Mouse (Mus musculus) mouse embryonic stem cell (cell line): ENCODE measurements around the gene Ugt1a9.
"Not testable (repeated sequence)": the region's sequence is repeated elsewhere in the genome, so short reads cannot be mapped to it uniquely, and the experiment has no call there.

Experiments used
- in situ Hi-C, 2 experiments: fragments of 300-500 bp; cut with MboI; formaldehyde crosslinking; loops; 1 replicate in 1 of 2; 3 replicates in 1 of 2; pipeline ENCODE4 v1.14.3; 2019 to 2020; ENCODE audit warnings: low sequenced_read_pairs in 2 of 2, low pct_unique_long_range_greater_than_20kb in 1 of 2, mixed read lengths in 1 of 2; ENCODE audit not compliant: unreplicated experiment in 1 of 2

Gene Ugt1a9

DNA sequence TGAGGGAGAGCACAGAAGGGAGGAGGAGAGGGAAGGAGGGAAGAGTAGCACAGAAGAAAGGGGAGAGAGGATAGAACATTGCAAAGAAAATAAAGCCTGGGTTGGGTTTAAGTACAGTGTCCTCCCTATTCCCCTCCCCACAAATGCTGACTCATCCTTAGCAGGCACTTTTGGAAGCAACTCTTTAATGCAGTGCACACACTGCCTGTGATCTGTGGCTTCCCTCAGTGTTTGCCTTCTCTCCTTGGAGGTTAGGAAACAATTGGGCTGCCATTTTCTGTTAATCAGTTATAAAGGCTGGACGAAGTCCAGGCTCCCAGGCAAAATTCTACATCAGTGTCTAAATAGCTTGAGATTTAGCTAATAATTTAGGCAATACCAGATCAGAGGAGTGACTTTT lies 69.9 kb downstream of the Ugt1a9 start:
- in situ Hi-C loops = not testable (repeated sequence)

DNA sequence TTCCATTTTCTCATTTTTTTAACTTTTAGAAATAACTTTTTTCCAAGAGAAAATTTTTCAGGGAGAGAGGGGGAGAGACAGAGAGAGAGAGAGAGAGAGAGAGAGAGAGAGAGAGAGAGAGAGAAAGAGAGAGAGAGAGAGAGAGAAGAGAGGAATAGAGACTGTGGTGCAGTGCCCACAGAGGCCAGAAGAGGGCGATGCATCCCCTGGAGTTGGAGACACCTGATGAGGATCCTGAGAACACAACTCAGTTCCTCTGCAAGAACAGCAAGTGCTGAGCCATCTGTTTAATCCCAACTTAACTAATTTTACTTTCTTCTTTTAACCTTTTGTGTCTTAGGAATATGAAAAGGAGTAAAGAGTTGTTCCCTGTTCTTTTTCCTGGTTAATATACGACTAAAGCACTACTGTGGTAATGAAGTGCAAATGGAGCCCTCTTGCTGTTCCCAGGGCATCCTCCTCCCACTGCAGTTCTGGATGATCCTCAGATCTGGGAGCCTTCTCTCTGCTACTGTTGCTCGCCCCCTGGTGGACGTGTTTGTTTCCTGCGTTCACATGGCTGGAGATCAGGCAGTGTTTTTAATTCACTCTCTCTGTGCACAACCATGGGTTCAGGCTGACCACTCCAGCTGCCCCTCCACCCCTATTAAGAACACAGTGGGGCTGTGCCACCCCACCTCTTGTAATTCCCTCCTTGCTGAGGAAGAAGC lies 73.5 kb downstream of the Ugt1a9 start:
- in situ Hi-C loops = not testable (repeated sequence)

DNA sequence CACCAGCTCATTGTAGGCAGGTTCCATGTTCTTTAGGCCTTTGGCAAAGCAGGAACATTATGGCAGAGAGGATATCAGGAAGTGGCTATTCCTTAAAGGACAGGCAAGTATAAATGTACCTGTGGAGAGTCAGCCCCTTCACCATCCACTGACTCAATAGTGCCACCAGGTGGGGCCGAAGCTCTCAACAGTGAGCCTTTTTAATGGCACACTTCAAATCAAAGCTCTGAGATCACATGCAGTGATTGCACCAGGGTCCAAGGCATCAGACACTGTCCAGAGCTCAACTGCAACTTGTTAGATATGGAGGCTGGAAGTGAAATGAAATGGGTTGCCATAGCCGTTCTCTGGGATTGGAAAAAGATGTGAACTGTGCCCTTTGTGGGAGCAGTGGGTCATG lies 74.7 kb downstream of the Ugt1a9 start:
- in situ Hi-C loops = not testable (repeated sequence)

DNA sequence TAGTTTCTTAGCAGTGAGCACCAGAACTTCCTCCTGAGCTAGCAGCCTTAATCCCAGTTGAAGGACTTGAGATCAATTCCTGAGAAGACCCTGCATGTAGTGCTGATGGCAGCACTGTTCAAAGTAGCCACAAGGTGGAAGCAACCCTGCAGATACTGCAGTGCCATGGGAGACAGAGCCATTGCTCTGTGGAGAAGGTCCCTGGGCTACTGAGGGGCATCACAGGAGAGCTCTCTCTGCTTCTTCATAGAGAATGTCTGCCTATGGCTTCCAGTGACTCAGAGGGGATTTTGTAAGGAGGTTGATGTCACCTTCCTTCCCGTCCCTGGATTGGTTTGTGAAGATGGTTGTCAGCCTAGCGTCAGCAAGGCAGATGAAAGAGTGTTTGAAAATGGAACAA lies 79.5 kb downstream of the Ugt1a9 start:
- in situ Hi-C loops = not testable (repeated sequence)

DNA sequence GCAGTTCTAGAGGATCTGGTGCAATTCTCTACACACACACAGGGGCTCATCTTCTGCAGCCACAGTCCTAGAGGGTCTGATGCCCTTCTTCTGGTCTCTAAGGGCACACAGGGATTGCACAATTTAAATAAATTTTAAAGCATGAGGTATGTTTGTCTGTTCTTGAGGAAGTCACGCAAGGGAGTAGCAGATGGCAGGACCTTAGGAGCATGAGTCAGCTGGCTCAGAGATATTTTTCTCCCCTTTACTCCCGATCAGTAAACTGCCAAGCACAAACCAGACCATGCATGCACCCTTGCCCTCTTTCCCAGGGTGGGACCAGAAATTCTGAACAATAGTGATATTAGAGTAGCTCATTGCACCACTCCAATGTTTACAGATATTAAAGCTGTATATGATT lies 87.8 kb downstream of the Ugt1a9 start:
- in situ Hi-C loops = no loop called here

DNA sequence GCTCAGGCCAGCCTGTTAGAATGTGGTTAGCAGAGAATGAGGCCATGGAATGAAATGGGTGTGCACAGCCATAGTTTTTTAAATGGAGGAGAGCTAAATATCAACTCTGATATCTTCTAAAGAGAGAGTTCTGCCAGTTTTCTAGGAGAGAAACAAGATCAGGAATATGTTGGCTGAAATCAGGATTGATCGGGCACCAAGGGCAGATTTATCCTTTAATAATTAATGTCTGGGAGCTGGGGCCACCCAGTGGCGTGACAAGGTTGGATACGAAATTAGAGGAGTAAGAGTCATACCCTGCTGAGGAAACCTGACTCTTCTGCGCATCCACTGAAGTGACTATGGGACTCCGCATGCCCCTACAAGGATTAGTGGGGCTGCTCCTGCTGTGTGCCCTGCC lies 95.1 kb downstream of the Ugt1a9 start, which contains the start of gene Ugt1a5:
Gene Ugt1a5, plus strand, starts transcription at position 302 of the 400 bp plus-strand sequence.
- in situ Hi-C loops = no loop called here

DNA sequence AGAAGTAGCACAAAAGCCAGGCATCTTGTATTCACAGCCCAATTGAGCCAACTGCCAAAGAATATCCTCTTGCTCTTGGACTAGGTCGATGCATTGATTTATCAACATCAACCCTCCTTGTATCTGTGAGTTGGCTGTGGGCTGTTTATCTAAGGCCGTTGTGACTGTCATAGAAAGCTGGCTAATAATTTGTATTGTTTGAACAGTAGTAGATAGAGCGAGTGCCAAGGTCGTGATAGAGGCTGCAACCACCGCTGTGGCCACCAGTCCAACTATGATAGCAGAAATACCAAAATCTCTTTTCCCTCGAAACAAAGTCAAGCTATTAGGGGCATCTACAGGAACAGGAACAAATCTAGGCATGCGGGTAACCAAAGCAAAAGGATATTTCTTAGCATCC lies 101.6 kb downstream of the Ugt1a9 start:
- in situ Hi-C loops = not testable (repeated sequence)

DNA sequence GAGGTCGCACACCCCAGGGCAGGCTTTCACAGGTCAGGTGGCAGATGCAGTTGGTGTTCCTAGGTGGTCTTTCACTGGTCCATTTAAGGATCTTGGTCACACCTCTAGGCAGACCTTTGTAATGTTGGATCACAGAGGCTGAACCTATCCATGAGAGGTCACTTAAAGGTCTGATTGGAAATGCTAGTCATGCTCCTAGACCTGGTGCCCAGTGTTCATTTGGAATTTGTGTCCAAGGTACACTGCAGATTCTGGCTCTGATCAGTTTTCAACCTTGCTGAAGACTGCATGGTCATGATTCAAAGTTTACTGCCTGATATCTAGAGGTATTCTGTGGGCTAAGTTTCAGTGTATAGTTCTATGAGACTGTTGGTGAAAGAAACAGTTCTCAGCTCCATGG lies 109.1 kb downstream of the Ugt1a9 start:
- in situ Hi-C loops = no loop called here

DNA sequence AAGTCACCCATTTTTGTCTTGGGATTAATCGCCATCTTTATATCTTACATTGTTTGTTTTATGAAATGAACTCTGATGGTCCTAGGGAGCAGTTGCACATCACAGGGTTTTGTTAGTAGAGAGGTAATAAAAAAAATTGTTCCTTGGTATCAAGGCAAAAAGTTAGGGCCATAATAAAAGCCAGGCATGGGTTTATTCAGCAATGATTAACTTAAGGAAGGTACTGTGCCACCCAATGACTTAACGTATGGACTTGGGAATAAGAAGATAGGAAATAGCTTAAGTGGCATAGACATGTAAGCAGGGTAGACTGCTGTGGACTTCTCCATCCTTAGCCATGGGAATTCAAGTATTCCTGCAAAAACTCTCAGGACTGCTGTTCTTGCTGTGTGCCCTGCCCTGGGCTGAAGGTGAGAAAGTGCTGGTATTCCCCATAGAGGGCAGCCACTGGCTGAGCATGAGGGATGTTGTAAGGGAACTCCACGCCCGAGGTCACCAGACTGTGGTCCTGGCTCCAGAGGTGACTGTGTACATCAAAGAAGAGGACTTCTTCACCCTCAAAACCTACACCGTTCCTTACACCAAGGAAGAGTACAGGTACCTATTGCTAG lies 115.8 kb downstream of the Ugt1a9 start:
- in situ Hi-C loops = no loop called here

DNA sequence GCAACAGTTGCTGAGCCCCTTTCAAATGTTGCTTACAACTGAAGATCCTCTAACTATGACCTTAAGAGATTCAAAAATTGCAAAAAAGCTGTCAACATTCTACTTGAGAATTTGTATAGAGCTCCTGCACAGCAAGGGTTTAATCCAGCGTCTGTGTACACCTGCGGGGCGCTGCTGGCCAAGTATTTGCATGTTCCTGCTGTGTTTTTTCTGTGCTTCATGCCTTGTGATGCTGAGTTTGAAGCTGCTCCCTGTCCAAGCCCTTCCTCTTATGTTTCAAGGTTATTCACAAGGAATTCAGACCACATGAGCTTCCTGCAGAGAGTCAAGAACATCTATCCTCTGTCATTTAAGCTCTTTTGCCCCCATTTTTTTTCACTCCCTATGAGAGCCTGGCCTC lies 121.5 kb downstream of the Ugt1a9 start:
- in situ Hi-C loops = no loop called here

DNA sequence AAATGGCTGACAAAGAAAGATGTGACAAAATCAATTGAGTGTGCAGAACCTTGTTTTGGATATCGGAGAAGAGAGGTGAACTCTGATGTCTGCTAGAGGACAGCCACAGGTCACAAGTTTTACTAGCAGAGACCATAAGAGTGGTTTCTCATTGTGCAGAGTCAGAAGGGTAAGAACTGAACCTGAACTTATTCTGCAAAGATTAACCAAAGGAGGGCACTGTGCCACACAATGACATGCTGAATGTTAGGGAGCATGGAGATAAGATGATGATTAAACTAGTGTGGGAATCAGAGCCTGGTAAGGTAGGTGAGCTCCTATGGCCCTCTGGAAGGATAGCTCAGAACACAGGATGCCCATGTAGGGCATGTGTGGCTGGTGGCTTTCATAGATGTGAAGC lies 125.1 kb downstream of the Ugt1a9 start:
- in situ Hi-C loops = no loop called here

DNA sequence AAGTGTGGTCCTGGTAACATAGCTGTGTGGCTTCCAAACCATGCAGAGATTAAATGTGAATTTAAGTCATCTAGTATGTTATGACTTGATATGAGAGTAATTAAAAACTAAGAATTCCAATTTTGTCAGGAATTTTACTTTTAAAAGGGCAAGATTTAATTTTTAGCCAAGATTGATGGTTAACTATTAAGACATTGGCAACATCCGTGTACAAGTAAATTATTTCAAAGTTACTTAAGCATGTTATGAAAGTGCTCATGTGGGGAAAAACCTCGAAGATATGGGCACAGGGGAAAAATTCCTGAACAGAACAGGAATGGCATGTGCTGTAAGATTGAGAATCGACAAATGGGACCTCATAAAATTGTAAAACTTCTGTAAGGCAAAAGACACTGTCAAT lies 126.8 kb downstream of the Ugt1a9 start:
- in situ Hi-C loops = no loop called here

DNA sequence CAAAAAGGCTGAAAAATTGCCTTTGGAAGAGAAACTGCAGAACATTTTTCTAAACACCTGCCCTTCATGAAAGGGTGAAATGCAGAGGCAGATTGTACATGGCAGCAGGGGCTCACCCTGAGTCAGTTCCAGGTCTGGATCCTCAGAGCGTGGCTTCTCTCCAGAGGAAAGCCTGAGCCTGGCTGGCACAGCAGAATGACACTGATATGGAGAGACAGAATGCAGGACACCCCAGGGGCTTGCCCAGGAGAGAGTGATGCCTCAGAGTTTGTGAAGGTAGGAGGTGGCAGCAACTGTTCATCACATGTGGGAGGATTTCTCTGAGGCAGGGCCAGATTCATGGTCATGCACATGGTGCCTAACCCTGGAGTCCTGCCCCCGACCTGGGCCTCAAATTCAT lies 129.4 kb downstream of the Ugt1a9 start:
- in situ Hi-C loops = no loop called here

DNA sequence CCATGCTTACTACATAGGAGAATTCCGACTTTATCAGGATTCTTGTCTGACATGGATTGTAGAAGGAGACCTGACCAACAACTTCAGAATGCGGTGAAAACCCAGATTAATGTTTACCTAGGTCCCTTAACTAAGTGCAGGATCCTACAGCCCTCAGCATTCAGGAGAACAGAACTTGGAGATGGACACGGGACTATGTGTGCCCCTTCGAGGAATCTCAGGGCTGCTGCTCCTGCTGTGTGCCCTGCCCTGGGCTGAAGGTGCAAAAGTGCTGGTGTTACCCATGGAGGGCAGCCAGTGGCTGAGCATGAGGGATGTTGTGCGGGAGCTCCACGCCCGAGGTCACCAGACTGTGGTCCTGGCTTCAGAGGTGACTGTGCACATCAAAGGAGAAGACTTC lies 129.9 kb downstream of the Ugt1a9 start, which contains the start of gene Ugt1a2:
Gene Ugt1a2, plus strand, starts transcription at position 146 of the 400 bp plus-strand sequence.
- in situ Hi-C loops = no loop called here

DNA sequence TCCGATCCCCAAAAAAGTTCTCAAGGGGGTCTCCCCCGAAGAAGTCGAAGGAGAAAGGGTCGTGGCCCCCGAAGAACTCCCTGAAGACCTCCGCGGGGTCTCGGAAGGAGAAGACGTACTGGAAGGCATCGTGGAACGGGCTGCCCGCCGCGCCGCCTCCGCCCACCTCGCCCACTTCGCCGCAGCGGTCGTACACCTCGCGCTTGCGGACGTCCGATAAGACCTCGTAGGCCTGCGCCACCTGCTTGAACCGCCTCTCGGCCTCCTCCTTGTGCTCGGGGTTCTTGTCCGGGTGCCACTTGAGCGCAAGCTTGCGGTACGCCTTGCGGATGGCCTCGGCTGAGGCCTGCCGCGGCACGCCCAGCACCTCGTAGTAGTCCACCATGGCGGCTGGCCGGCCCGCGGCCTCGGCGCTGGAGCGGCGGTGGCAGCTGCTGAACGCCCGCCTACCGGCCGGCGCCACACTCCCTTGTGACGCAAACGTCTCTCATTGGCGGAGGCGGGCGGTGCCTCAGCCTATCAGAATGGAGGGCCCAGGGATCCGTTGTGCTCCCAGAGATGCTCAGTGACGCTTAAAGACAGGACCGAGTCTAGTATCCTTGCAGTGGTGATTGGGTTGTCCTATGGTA lies 134.8 kb downstream of the Ugt1a9 start, which contains the start of gene Dnajb3:
Gene Dnajb3, minus strand, starts transcription at position 489 of the 629 bp plus-strand sequence.
- in situ Hi-C loops = no loop called here

DNA sequence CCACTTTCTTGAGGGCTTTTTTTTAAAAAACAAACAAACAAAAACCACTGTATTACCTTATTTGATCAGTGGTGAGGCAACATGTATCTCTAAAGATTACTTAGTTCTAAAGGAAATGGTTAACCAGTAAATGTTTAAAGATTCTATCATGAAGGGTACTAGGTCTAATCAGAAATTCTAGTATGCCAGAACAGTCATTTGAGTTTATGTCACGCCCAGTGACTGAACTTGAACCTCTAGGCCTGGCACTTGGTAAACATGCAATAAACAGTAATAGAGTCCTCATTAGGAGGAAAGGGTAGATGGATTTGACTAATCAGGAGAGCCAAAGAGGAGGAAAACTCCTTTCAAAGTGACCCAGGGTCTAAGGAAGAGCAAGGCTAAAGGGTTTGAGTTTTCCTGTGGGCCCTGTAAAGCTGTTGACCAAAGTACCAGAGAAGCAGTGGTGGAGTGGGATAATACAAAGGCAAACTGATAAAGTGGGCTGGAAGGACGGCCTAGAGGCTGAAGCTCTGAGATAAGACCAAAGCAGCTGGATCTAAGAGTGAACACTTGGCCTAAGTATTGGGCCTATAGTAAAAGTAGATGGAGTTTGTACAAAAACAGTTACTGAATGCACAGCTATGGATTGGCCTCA lies 136.4 kb downstream of the Ugt1a9 start:
- in situ Hi-C loops = no loop called here

DNA sequence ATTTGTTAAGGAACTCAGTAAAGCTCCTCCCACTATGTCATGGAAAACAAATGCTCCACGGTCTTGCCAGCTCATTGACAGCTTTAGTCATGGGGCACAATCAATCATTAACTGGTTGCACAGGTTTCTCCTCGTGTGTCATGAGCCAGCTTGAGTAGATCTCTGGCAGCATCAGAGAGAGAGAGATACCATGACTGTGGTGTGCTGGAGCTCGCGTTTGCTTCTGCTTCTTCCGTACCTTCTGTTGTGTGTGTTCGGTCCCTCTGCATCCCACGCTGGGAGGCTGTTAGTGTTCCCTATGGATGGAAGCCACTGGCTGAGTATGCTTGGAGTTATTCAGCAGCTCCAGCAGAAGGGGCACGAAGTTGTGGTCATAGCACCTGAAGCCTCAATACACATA lies 141.2 kb downstream of the Ugt1a9 start, which contains the start of gene Ugt1a1:
Gene Ugt1a1, plus strand, starts transcription at position 148 of the 400 bp plus-strand sequence.
- in situ Hi-C loops = no loop called here

DNA sequence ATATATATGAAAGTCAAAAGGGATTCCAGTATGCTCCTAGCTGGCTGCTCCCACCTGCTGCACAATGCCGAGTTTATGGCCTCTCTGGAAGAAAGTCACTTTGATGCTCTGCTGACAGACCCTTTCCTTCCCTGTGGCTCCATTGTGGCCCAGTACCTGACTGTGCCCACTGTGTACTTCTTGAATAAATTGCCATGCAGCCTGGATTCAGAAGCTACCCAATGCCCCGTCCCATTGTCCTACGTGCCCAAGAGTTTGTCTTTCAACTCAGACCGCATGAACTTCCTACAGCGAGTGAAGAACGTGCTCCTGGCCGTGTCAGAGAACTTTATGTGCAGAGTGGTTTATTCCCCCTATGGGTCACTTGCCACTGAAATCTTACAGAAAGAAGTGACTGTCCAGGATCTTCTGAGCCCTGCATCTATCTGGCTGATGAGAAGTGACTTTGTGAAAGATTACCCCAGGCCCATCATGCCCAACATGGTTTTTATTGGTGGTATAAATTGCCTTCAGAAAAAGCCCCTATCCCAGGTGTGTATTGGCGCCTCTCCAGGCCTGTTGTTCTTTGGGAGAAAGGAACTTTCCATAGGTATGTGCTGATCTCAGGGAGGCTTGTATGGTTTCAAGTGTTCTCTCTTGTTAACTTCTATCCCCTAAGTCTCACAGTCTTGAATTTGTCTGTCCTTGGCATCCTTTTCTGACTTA lies 141.9 kb downstream of the Ugt1a9 start:
- in situ Hi-C loops = no loop called here

DNA sequence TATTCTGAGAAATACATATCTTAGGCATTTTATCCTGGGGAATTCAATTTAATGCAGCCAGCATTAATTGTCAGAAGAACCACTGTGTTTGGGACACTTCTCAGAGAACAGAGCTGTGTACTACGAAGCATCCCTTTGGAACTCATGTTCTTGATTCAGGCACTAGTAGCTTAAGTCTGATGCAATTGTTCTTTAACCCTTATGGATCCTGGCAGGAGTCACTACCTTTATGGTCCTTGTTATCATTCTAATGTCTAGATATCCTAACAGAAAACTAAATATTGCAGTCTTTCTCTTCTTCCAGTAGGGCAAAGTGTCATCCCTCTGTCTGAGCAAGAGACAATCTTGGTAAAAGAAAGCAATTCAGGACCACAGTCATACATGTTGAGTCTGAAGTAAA lies 142.5 kb downstream of the Ugt1a9 start:
- in situ Hi-C loops = no loop called here
